Mouse (Mus musculus) brain, embryonic 18.5 days (tissue): ENCODE measurements around the gene Myo1b.
"Not testable (repeated sequence)": the region's sequence is repeated elsewhere in the genome, so short reads cannot be mapped to it uniquely, and the experiment has no call there.

Source experiments
- DNase-seq: peaks from one replicate; pipeline ENCODE4 v3.0.0-alpha.2; 2012; ENCODE audit warnings: low read depth, low spot score

Myo1b gene

DNA sequence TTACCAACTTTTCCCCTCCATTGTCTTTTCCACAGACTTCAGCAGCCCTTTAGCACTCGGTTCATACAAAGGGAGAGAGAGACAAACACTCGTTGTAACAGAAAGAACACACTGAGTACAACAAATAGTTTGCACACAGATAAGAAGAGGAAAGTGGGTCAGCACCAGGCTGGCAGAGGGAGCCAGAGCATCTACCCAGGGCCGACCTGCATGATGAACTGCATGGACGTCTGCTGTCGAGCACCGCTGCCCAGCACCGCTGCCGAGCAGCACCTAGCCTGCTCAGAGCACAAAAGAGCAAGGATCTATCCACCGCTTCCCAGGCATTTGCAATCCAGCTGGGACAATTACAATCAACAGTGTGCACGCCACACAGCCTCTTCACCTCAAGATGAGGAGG, 19.9 kb downstream of the Myo1b start:
- no peak for DNase-seq

DNA sequence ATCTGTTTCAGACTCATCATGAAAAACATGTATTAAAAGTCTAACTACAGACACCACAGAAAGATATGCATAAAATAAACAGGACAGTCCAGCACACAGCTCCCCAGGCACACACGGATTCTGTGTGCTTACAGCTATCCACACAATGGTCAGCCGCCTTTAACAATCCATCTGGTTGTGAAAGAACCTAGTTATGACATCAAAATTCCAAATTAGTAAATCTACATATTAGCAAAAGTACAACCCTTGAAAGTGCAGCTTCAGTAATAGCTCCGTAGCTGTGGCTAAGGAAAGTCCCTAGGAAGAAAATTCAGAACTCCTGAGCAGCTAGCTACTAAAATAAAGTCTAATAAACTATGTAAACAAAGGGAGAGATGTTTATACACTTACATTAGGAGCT, 21.1 kb downstream of the Myo1b start:
- DNase-seq = no peak

DNA sequence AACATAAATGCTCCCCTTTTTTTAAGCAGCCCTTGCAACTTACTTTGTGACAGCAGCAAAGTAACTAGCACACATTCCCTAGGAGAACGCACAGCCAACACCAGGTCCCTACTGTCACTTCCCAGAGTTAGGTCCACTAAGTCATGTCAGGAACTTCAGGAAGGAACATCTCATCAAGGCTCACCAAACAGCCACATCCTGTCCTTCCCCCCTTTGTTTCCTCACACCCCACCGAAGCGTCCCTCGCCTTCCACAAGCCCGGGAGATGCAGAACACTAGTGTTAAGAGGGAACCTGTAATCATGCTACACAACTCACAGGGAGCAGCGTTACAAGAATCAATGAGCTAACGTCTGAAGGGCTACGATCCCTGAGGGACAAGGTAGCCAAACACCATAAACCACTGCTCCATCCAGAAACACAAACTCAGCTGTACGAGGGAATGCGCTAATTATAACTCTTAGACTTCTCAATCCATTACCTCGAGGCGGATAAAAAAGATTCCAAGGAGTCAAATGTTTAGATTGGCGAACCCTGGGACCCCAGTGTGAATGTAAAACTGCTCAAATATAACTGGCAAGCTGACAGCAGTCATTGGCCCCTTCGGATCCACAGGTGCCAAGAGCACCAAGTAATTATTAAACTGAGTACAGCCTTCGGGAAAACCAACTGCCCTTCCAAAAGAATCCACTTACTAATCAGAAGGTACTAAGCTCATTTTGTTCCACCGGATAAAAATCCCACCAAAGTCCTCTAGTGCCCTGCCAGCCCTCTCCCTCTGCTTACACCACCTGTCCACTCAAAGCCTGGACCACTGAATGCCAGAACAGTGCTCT, 22.1 kb downstream of the Myo1b start:
- no peak for DNase-seq

DNA sequence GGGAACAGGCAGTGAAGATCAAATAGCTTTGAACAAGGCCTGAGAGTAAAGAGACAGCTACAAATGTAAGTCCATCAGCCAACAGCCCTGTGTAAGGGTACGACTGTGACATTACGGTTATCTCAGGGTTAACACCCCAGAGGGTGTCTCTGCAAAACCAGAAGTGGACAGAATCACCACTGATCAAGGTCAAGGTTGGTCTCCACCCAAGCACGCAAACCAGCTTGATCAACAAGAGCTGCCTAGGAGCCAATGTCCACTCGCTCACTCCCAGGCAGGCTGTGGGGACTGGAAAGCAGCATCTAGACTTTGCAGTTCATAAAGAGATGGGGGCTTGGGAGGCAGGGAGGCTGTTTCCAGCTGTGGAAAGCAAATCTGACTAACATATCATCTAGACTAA, 23.9 kb downstream of the Myo1b start:
- DNase-seq = no peak

DNA sequence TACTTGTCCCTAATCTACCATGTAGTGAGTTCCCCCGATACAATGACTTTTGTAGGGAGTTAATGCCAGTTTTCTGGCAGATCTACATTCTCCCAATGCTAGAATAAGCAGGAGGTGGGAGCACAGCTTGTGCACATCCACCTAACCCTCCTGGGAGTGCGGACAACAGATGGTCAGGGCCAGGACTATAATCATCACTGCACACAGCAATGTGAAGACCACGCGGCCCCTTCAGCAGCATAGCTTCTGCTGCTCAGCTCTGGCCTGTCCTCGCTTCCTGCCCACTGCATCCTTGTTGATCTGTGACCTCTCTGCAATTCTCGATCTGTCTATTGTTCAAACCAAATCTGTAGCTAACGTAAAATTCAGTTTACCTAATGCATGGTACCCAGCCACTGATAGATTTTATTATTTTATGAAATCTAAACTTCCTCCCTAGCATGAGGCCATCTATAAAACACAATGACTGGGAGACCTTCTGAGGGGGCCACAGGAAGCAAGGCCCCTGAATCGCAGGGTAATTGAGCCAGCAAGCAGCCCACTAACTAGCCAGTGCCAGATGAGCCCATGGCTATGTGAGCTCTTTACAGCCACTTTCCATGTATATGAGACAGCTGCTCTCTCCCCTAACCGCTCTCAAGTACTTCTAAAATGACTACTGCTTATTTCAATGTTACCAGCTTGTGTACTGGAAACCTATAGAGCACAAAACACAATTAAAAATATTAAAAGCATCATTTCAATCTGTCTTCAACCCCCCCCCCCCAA, 27.6 kb downstream of the Myo1b start:
- DNase-seq = no peak

DNA sequence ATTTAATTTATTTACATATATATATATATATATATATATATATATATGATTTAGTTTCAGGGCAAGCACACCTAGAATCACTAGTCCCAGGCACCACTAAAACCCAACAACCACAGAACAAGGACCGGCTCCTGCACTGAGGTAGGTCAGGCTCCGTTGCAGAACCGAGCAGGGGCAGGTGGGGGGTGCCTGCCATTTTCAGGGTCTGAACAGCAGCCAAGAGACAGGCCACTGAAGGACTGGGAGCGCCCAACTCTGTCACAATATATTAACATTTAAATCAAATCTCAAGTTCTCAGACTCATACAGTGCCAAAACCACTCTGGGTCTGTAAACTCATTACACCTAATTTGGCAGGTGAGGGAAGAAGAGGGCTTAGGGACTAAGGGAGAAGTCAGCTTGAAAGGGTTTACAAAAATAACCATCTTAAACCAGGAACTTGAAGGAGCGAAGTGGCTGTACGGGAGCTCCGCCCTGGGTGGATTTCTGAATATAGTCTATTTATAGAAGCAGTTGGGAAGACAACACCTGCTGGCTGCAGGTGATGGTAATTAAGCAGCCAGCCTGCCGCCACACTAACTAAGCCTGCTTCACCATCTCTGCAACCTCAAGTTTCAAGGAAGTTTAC, 30.4 kb downstream of the Myo1b start:
- DNase-seq = no peak

DNA sequence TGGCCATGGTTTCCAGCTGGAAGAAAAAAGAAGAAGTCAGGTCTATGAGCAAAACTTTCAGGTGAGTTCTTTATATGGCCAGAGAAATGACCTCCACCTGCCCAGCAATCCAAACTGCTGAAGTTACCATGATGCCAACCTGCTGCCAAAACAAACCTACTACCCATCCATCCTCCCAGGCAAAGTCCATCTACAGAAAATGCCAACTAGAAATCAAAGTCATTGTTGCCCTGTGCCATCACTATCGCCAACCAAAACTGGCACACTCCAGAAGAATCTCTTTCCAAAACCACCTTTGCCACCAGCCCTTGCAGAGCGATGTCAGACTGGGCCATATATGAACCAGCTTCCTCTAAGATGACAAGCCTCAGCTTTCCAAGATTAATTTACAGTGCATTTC, 32.7 kb downstream of the Myo1b start:
- no peak for DNase-seq

DNA sequence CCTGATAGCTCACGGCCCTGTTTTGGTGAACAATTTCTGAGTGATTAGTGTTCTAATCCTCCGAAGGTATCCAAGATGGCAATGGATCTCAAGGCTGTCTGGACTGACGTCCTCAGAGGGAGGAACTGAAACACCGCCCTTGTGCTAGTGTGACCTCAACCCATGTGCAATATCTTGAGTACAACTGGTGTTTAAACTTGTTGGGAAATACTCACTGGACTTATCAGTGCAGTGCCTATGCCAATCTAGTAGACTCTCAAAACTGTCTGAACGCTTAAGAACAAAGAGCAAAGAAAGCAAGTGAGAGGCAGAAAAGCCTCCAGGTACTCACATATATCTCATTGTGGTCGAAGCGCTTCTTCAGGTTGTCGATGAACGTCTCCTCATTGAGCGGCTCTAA, 33.1 kb downstream of the Myo1b start:
- no peak for DNase-seq

DNA sequence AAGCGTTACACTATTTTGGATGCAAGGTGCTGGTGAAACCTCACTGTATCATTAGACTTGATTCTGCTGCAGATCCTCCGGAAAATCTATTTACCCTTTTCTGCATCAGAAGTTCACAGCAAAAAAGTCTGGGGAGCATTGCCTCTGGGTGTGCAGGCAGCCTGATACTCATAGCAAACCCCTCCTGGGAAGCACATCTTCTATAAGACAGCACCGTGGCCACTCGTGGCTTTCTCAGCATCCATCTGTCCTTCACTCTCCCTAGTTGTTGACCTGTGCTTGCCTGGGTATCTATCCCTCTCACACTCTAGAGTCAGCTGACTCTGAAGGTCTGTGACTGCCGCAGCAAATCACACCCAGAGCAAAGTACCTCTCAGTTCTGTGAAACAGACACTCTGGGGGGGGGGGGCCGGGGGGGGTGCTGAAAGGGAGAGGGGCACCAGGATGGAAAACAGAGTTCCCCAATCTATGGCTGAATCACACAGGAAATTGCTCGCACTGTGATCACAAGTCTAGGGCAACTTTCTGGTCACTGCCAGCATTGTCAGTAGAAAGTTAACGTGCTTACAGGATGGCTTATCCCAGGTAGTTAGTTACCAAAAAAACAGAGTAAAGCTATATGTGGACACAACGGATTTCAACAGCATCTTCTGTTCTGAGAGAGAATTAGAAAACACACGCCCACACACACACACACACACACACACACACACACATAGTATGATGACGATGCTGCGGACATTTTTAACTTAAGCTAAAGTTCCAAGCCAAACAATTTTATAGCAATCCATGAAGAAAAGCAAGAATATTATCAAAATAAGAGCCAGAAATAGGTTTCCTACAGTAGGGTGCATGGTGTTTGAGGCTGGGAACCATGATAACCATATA, 35.7 kb downstream of the Myo1b start:
- no peak for DNase-seq

DNA sequence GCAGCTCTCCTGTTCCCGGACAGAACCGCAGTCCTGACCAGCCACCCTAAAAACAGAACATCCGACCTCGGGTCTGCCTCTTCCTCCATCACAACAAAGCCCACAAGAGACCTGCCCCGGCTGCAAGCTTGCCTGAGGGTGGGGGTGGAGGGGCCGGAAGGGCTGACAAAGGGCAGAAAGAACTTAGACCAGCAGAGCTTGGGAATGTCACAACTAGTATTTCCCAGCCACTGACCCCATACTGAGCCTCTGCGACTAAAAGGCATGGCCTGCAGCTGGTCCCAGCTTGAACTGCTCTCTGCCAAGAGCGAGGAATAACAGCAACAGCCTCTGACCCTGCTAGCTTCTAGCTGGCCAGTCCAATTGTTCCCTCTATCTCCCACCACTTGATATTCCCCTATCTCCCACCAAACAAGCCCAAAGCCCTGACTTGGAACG, 36.5 kb downstream of the Myo1b start:
- DNase-seq = no peak

DNA sequence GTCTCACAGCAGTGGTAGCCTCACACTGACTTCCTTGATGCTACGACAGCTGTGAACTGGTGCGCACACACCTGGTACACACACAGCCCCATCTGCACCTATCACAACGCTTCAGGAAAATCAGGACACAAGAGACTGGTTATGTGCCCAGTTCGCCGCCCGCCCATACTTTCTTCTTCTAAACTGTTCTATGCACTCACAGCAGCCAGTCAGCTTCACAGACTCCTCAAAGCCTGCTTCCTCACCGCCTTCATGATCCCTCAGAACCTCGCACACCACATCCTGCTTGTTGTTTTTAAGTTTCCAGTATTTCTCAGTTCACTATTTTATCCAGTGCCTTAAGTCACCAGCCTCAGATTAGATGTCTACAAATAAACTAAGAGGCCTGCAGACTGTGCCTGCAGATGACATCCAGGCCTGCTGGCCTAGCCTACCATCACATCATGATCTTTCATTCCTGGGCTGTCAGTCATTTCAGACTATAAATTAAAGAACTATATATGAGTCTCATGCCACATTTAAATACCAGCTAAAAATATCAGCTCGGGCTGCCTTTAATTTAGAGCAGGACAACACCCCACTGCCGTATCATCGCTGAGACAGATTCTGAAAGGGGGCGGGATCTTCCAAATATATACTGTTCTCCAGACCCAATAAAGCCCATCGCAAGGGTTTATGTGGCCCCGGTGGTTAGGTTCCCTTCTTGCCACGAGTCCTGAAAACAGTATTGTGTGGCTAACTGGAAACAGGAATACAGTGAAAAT, 40.2 kb downstream of the Myo1b start:
- DNase-seq = no peak

DNA sequence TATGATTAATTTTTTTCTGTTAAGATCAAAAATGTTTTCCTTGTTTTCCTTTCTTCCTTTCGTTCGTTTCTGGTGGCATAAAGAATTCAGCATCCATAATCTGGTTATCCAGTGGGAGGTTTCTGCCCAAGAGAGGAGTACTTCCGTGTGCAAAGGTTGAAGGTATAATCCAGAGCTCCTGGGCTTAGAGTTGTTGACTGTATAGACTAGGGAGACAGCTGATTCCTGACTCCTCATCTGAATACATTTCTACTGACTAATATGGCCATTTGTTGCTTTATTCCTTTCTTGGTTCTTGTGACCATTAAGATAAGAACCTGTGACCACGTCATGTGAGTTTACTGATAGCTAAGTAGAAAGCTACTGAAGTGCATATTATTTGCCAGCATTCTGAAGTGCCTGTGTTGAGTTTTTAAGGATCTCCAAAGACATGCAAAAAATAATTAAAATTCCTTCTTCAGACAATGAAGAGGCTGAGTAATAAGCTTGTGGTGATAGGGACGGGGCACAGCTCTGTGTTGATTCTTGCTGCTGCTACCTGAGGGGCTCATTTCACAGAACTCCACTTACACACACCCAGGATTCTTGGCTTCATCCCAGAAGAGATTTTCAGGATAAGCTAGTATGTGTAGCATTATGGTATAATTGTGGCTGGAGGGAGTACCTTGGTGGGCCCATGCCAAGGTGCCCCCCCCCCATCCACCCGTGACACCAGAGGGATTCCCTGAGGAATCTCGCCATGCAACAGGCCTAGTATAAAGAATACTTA, 43.2 kb downstream of the Myo1b start:
- no peak for DNase-seq

DNA sequence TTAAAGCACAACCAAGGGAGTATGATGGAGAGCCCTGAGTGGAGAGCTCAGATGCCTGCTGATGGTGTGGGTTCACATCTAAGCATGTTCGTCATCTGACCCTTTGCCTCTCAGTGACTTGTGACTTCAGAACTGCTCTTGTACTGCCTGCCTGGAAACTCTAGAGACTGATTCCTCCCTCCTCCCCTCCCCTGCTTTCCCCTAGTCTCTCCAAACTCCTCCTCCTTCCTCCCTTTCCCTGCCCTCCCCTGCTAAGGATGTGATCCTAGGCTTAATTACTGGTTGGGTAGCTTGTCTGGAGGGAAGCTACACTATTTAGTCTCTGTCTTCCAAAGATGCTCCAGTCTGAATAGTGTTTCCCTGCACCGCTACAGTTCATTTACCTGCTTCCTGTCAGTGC, 44.6 kb downstream of the Myo1b start:
- not testable (repeated sequence) for DNase-seq

DNA sequence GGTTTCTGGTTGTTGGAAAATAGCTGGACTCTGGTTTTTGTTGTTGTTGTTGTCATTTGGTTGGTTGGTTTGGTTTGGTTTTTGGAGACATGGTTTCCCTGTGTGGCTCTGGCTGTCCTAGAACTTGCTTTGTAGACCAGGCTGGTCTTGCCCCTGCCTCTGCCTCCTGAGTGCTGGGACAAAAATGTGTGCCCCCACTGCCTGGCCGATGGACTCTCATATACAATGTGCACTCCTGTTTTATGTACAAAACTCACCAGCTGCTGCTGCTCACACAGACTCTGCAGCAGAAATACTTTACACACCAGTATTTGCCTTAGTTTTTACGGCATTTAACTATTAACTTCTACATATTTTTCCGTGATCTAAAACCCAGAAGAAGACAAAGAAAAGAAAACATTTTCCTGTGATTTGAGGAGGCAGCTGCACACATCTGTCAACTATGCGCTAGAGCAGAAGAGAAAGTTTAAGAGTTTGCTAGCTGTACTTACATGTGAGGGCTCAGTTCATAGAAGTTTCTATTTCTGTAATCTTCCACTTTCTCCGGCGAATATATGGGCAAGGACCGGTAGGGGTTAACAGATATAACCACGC, 52.9 kb downstream of the Myo1b start:
- DNase-seq = no peak

DNA sequence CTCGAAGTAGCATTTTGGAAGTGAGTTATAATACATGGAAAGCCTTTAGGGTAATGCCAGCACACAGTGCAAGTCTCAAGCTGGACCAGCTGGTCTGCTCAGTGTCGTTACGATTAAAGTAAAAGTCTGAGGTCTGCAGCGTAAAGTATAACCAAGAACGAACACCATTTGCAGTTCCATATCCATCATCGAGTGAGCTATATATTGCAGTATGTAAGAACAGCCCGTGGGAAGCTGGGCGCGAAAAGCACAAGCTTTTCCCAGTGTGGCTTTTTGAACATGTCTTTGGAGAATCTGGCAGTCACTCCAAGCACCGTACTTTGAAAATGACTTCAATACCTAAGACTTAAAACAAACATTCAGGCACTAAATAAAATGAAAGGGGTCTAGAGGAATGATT, 55.0 kb downstream of the Myo1b start:
- no peak for DNase-seq

DNA sequence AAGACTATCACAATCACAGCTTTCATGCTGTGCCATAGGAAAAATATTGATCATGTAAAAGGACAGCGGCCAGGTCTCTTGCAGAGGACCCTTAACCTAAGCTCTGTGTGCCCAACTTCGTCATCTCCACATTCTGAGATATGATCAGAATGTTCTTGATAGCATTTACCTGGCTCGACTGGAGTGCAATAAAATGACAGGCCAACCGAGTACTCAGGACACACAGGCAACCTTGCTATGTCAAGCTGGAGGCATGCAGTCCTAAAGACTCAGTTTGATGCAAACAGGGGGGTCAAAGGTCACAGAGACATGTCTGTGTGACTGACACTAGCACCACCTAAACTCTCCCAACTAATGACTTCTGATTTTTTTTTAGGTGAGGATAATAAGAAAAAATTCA, 58.9 kb downstream of the Myo1b start:
- DNase-seq = no peak

DNA sequence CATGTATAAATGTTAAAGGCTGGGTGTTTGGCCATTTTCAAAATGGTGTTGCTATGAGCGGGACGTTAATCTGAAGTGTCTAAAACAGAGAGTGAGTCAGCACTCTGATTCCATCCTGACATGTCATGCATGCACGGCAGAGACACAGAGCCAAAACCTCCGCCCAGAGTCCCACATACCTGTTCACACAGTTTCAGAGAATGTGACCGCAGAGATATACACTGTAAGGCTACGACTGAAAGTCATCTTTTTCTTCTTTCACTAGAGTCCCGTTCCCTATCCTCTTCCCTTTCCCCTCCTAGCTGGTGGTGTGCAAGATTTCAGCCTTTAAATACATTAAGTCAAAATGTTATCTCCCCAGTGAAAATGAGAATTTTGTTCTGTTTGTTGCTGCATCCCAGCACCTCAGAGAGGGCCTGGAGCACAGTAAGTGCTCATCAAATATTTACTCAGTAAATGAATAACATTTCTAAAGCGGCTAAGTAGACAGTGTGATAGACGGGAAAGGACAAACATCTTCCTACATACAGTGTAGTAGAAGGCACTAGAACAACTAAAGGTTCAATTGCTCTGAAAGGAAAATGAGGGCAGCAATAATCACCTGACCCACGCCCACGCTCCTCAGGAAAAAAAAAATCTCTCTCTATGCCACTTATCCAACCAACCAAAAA, 59.5 kb downstream of the Myo1b start:
- DNase-seq = no peak

DNA sequence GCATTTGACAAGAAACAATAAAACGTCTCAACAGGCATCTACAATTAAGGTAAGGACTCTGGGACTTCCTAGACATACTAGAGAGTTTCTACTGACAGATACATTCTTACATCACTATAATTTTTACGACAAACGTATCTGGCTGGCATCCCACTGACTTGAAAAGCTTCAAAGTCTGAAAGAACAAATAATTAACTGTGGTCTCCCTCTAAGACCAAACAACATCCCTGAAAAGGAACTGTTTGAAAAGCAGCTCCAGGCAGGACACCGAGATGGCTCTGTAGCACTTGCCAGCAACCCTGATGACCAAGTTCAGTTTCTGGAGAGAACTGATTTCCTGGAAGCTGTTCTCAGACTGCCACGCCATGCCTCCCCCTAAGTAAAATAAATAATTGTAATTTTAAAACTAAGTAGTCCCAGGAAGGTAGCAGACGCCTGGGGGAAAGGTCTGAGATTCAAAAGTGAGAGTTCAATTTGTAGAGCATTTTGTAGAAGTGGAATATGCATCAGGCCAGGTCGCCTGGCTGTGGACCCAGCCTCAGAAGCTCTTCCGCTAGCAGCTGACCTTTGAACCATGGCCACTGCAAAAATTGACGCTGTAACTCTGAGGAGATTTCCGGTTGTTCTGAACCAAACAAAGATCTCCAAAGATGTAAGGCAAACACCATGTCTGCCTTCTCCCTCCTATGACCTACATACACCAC, 60.2 kb downstream of the Myo1b start:
- DNase-seq = no peak

DNA sequence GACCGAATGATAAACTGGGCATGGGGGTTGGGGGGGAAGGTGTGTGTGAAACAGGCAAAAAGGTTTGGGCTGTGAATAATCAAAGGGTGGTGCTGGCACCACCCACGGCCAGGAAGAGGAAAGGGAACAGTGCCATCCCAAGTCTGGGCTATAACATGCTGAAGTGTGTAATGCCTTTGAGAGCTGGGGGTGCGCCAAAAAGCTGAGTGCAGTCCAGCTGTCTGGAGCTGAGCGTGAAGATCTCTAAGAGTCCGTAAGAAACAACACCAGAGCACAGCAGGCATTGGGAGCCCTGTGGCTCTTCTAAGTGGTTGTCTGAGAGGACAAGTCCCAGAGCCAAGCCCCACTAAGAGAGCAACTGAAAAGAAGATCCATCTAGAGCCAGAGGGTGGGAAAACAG, 63.6 kb downstream of the Myo1b start:
- no peak for DNase-seq
